ENCODE assay signal across 26 mouse cellular contexts in genomic region chr15:99902786-99903185, GRCm38 (mm10). TPM values are rescaled to one million over a fixed set of nuclear protein-coding genes. Genes with fewer than 3 reads are reported as not detected.
A peak's percentile ranks its signal among the peaks of the same experiment; 100 is the strongest.
DNase-seq lines count a peak whose midpoint lies in the region; ATAC-seq and TF ChIP-seq lines count a peak whose summit lies in the region.
"Had no signal": no experiment of that assay in that cellular context is flagged by ENCODE, and none has a peak within 500 bp of the region (broad histone marks: within the 10 kb centered on the region; RNA-seq: fewer than 3 reads in every experiment).

No protein-coding gene starts in this region.

- TF ChIP-seq CTCF in intestine, postnatal 0 days (IDR thresholded peaks at IDR 0.05; ENCODE audit: low read depth): no peak
- no peak for TF ChIP-seq CTCF in liver, postnatal 0 days (IDR thresholded peaks at IDR 0.05; ENCODE audit: low read depth)
- TF ChIP-seq CTCF in lung, postnatal 0 days (IDR thresholded peaks at IDR 0.05): no peak
- TF ChIP-seq CTCF in midbrain, postnatal 0 days (IDR thresholded peaks at IDR 0.05): no peak

- H3K9me3 ChIP-seq in intestine, postnatal 0 days (ENCODE audit: control insufficient read depth): no peaks in the 10 kb centered on the region
- H3K9me3 ChIP-seq in intestine, embryonic 16.5 days (ENCODE audit: control insufficient read depth, low read length): no peaks in the 10 kb centered on the region
- H3K9me3 ChIP-seq in kidney, embryonic 15.5 days (replicated peaks): no peaks in the 10 kb centered on the region
- no peaks in the 10 kb centered on the region for H3K9me3 ChIP-seq in liver, embryonic 11.5 days (ENCODE audit: control insufficient read depth, low read length)
- H3K9me3 ChIP-seq in liver, postnatal 0 days (ENCODE audit: low read length): no peaks in the 10 kb centered on the region
- H3K9me3 ChIP-seq in lung, postnatal 0 days (ENCODE audit: low read length): no peaks in the 10 kb centered on the region
- no peaks in the 10 kb centered on the region for H3K9me3 ChIP-seq in midbrain, postnatal 0 days (ENCODE audit: low read length)
- H3K9me3 ChIP-seq: forebrain, embryonic 10.5 days; intestine, embryonic 15.5 days; neural tube, embryonic 12.5 days had no signal

- WGBS in intestine, postnatal 0 days: 32% methylated on average over 5 of the region's 5 CpGs
- 60% methylated on average over 5 of the region's 5 CpGs for WGBS in intestine, embryonic 16.5 days
- 51% methylated on average over 5 of the region's 5 CpGs for WGBS in kidney, embryonic 15.5 days
- WGBS in liver, embryonic 11.5 days: 71% methylated on average over 5 of the region's 5 CpGs
- 64% methylated on average over 5 of the region's 5 CpGs for WGBS in liver, postnatal 0 days (ENCODE audit: insufficient replicate concordance)
- WGBS in lung, postnatal 0 days: 62% methylated on average over 5 of the region's 5 CpGs
- 87% methylated on average over 5 of the region's 5 CpGs for WGBS in midbrain, postnatal 0 days

- H3K27me3 ChIP-seq in intestine, postnatal 0 days (replicated peaks; ENCODE audit: control insufficient read depth, insufficient read depth, low read length): no peaks in the 10 kb centered on the region
- no peaks in the 10 kb centered on the region for H3K27me3 ChIP-seq in intestine, embryonic 16.5 days (replicated peaks; ENCODE audit: control insufficient read depth, insufficient read depth, low read length)
- no peaks in the 10 kb centered on the region for H3K27me3 ChIP-seq in kidney, embryonic 15.5 days
- H3K27me3 ChIP-seq in liver, embryonic 11.5 days (replicated peaks; ENCODE audit: control insufficient read depth, insufficient read depth, low read length): no peaks in the 10 kb centered on the region
- no peaks in the 10 kb centered on the region for H3K27me3 ChIP-seq in liver, postnatal 0 days (ENCODE audit: insufficient read depth, low read length)
- H3K27me3 ChIP-seq in lung, postnatal 0 days (replicated peaks; ENCODE audit: insufficient read depth, low read length): no peaks in the 10 kb centered on the region
- H3K27me3 ChIP-seq in midbrain, postnatal 0 days (ENCODE audit: insufficient read depth, low read length): no peaks in the 10 kb centered on the region
- H3K27me3 ChIP-seq: intestine, embryonic 15.5 days; neural tube, embryonic 12.5 days had no signal

- ATAC-seq in intestine, postnatal 0 days: no peak
- no peak for ATAC-seq in intestine, embryonic 16.5 days
- ATAC-seq in kidney, embryonic 15.5 days (replicated peaks; ENCODE audit: low FRiP score): peak; percentile 51; the same call in 1 of the 2 replicates
- ATAC-seq in liver, embryonic 11.5 days (replicated peaks; ENCODE audit: low FRiP score): no peak
- peak; percentile 43 for ATAC-seq in liver, postnatal 0 days
- ATAC-seq in lung, postnatal 0 days: no peak
- ATAC-seq in midbrain, postnatal 0 days (ENCODE audit: low FRiP score): no peak
- ATAC-seq: CD4-positive, CD25-positive, alpha-beta regulatory T cell, adult 4 months; forebrain, postnatal 0 days; hindbrain, embryonic 16.5 days; intestine, embryonic 15.5 days had no signal

- H3K27ac ChIP-seq in intestine, postnatal 0 days (ENCODE audit: low read depth, low read length): no peak overlapping the region
- H3K27ac ChIP-seq in intestine, embryonic 16.5 days (ENCODE audit: low read length): no peak overlapping the region
- peak overlapping the region; percentile 37; the same call in 1 of the 2 replicates for H3K27ac ChIP-seq in kidney, embryonic 15.5 days
- no peak overlapping the region for H3K27ac ChIP-seq in liver, embryonic 11.5 days (ENCODE audit: low read depth, low read length)
- peak overlapping the region; percentile 72 for H3K27ac ChIP-seq in liver, postnatal 0 days (ENCODE audit: low read depth)
- no peak overlapping the region for H3K27ac ChIP-seq in lung, postnatal 0 days (ENCODE audit: low read length)
- no peak overlapping the region for H3K27ac ChIP-seq in midbrain, postnatal 0 days (ENCODE audit: low read depth, low read length)
- H3K27ac ChIP-seq: forebrain, embryonic 10.5 days; heart, adult 2 months; hindbrain, embryonic 10.5 days; intestine, embryonic 15.5 days; neural tube, embryonic 12.5 days; stomach, postnatal 0 days had no signal

- no peak overlapping the region for H3K9ac ChIP-seq in intestine, postnatal 0 days (ENCODE audit: low read depth, low read length)
- no peak overlapping the region for H3K9ac ChIP-seq in intestine, embryonic 16.5 days (ENCODE audit: low read depth, low read length)
- H3K9ac ChIP-seq in kidney, embryonic 15.5 days: no peak overlapping the region
- H3K9ac ChIP-seq in liver, embryonic 11.5 days (ENCODE audit: low read depth, low read length): no peak overlapping the region
- H3K9ac ChIP-seq in liver, postnatal 0 days (replicated peaks): peak overlapping the region; percentile 44
- H3K9ac ChIP-seq in lung, postnatal 0 days (replicated peaks; ENCODE audit: low read depth): no peak overlapping the region
- H3K9ac ChIP-seq in midbrain, postnatal 0 days (replicated peaks; ENCODE audit: low read length, poor library complexity, severe bottlenecking): no peak overlapping the region
- H3K9ac ChIP-seq: forebrain, postnatal 0 days; intestine, embryonic 15.5 days; lung, embryonic 14.5 days; neural tube, embryonic 12.5 days had no signal

- no peak for DNase-seq in liver, embryonic 11.5 days (ENCODE audit: low spot score)
- DNase-seq in liver, postnatal 0 days: peak; percentile 36
- no peak for DNase-seq in lung, postnatal 0 days (ENCODE audit: low spot score)
- no peak for DNase-seq in gastrocnemius, adult 8-10 months (ENCODE audit: low spot score in 2 of 2)
- no peak for DNase-seq in midbrain, postnatal 0 days (ENCODE audit: low spot score)
- DNase-seq: cerebellum, adult 11 months; cerebellum, postnatal 14 days; forebrain, postnatal 0 days; gastrocnemius, postnatal 25 days; heart, adult 2 months; layer of hippocampus, postnatal 36 days; lung, embryonic 14.5 days; lung, postnatal 36 days; midbrain, embryonic 14.5 days; thymus, adult 2 months; thymus, postnatal 4 days had no signal

- no peak overlapping the region for H3K4me3 ChIP-seq in intestine, postnatal 0 days (ENCODE audit: low read depth, low read length)
- H3K4me3 ChIP-seq in intestine, embryonic 16.5 days (ENCODE audit: low read length): no peak overlapping the region
- no peak overlapping the region for H3K4me3 ChIP-seq in kidney, embryonic 15.5 days (replicated peaks)
- H3K4me3 ChIP-seq in liver, embryonic 11.5 days (ENCODE audit: low read depth, low read length): no peak overlapping the region
- H3K4me3 ChIP-seq in liver, postnatal 0 days (ENCODE audit: low read depth, low read length): peak overlapping the region; percentile 33
- no peak overlapping the region for H3K4me3 ChIP-seq in lung, postnatal 0 days (ENCODE audit: low read depth, low read length)
- no peak overlapping the region for H3K4me3 ChIP-seq in midbrain, postnatal 0 days (ENCODE audit: low read depth, low read length)
- H3K4me3 ChIP-seq: forebrain, embryonic 10.5 days; heart, adult 2 months; hindbrain, embryonic 10.5 days; intestine, embryonic 15.5 days; neural tube, embryonic 12.5 days had no signal

- H3K4me1 ChIP-seq in intestine, postnatal 0 days (replicated peaks; ENCODE audit: control insufficient read depth, insufficient read depth, low read length): no peaks in the 10 kb centered on the region
- peaks cover 4% of the 10 kb centered on the region; the same call in 1 of the 2 replicates for H3K4me1 ChIP-seq in intestine, embryonic 16.5 days (ENCODE audit: control insufficient read depth, insufficient read depth, low read length)
- peaks cover 8% of the 10 kb centered on the region; the same call in 1 of the 2 replicates for H3K4me1 ChIP-seq in kidney, embryonic 15.5 days
- H3K4me1 ChIP-seq in liver, embryonic 11.5 days (replicated peaks; ENCODE audit: control insufficient read depth, insufficient read depth, low read length): no peaks in the 10 kb centered on the region
- no peaks in the 10 kb centered on the region for H3K4me1 ChIP-seq in liver, postnatal 0 days (ENCODE audit: insufficient read depth)
- H3K4me1 ChIP-seq in lung, postnatal 0 days (ENCODE audit: insufficient read depth, low read depth, low read length): no peaks in the 10 kb centered on the region
- H3K4me1 ChIP-seq in midbrain, postnatal 0 days (ENCODE audit: insufficient read depth, low read length): no peaks in the 10 kb centered on the region
- H3K4me1 ChIP-seq: forebrain, embryonic 10.5 days; hindbrain, embryonic 10.5 days; neural tube, embryonic 12.5 days had no signal

- no peaks in the 10 kb centered on the region for H3K36me3 ChIP-seq in intestine, postnatal 0 days (ENCODE audit: control insufficient read depth, insufficient read depth)
- H3K36me3 ChIP-seq in intestine, embryonic 16.5 days (ENCODE audit: control insufficient read depth, insufficient read depth, low read length): no peaks in the 10 kb centered on the region
- no peaks in the 10 kb centered on the region for H3K36me3 ChIP-seq in kidney, embryonic 15.5 days
- no peaks in the 10 kb centered on the region for H3K36me3 ChIP-seq in liver, embryonic 11.5 days (ENCODE audit: control insufficient read depth, insufficient read depth, low read length)
- no peaks in the 10 kb centered on the region for H3K36me3 ChIP-seq in liver, postnatal 0 days (replicated peaks; ENCODE audit: insufficient read depth, low read length)
- H3K36me3 ChIP-seq in lung, postnatal 0 days (ENCODE audit: insufficient read depth, low read length): no peaks in the 10 kb centered on the region
- no peaks in the 10 kb centered on the region for H3K36me3 ChIP-seq in midbrain, postnatal 0 days (ENCODE audit: insufficient read depth, low read length)
- H3K36me3 ChIP-seq: forebrain, embryonic 10.5 days; hindbrain, embryonic 10.5 days; intestine, embryonic 15.5 days; neural tube, embryonic 12.5 days had no signal

- peak overlapping the region; percentile 21; the same call in 1 of the 2 replicates for H3K4me2 ChIP-seq in intestine, postnatal 0 days (replicated peaks; ENCODE audit: low read depth)
- no peak overlapping the region for H3K4me2 ChIP-seq in intestine, embryonic 16.5 days (ENCODE audit: low read depth, low read length)
- no peak overlapping the region for H3K4me2 ChIP-seq in kidney, embryonic 15.5 days
- H3K4me2 ChIP-seq in liver, embryonic 11.5 days: peak overlapping the region; percentile 23; the same call in 1 of the 2 replicates
- H3K4me2 ChIP-seq in liver, postnatal 0 days (ENCODE audit: low read depth, low read length): peak overlapping the region; percentile 61
- H3K4me2 ChIP-seq in lung, postnatal 0 days (replicated peaks; ENCODE audit: low read depth, low read length): no peak overlapping the region
- H3K4me2 ChIP-seq in midbrain, postnatal 0 days (ENCODE audit: low read depth, low read length, poor library complexity, severe bottlenecking): no peak overlapping the region
- H3K4me2 ChIP-seq: intestine, embryonic 15.5 days; lung, embryonic 14.5 days; neural tube, embryonic 12.5 days had no signal

- TF ChIP-seq EP300 in liver, postnatal 0 days (IDR thresholded peaks at IDR 0.05; ENCODE audit: low read depth): no peak
- TF ChIP-seq EP300 in lung, postnatal 0 days (IDR thresholded peaks at IDR 0.05): no peak

RNA-seq across cellular contexts. Expression of gene Lima1, which starts 27.5 kb away (rescaled TPM):
- 64.3 and 78.9 TPM in 2 replicates for polyA plus RNA-seq in intestine, postnatal 0 days (2015; fragmentation: Nextera tagmentation; extraction: Ambion mirVana)
- polyA plus RNA-seq in intestine, embryonic 16.5 days (2015; fragmentation: Nextera tagmentation; extraction: Ambion mirVana): 105 and 112 TPM in 2 replicates
- 51.5 and 55.2 TPM in 2 replicates for polyA plus RNA-seq in kidney, embryonic 15.5 days (2015; fragmentation: Nextera tagmentation; extraction: Ambion mirVana)
- 19.0 and 19.3 TPM in 2 replicates for polyA plus RNA-seq in liver, embryonic 11.5 days (2014; fragmentation: Nextera tagmentation; extraction: Ambion mirVana)
- 14.8 and 15.0 TPM in 2 replicates for polyA plus RNA-seq in liver, postnatal 0 days (2015; fragmentation: Nextera tagmentation; extraction: Ambion mirVana)
- polyA plus RNA-seq in lung, postnatal 0 days (2015; fragmentation: Nextera tagmentation; extraction: Ambion mirVana): 28.6 and 38.5 TPM in 2 replicates
- 1 to 10 TPM; 5.8 to 9.4 (median 6.5) TPM for total RNA-seq in gastrocnemius, adult 8-10 months (2022)
- total RNA-seq in midbrain, postnatal 0 days (2014; rRNA removed): 6.4 and 8.7 TPM in 2 replicates
- 6.7 and 7.8 TPM in 2 replicates for polyA plus RNA-seq in midbrain, postnatal 0 days (2015; fragmentation: Nextera tagmentation; extraction: Ambion mirVana)

Comparison
In these comparisons a context has a peak if more than half of its experiments do, and no peak if none do; other contexts are left out.
1. ATAC-seq: peak in kidney, embryonic 15.5 days (single experiment) and liver, postnatal 0 days (single experiment); none in intestine, postnatal 0 days (single experiment), intestine, embryonic 16.5 days (single experiment), liver, embryonic 11.5 days (single experiment), lung, postnatal 0 days (single experiment) and midbrain, postnatal 0 days (single experiment).
2. H3K27ac ChIP-seq: peak in kidney, embryonic 15.5 days (single experiment) and liver, postnatal 0 days (single experiment); none in intestine, postnatal 0 days (single experiment), intestine, embryonic 16.5 days (single experiment), liver, embryonic 11.5 days (single experiment), lung, postnatal 0 days (single experiment) and midbrain, postnatal 0 days (single experiment).
3. H3K4me2 ChIP-seq: peak in intestine, postnatal 0 days (single experiment), liver, embryonic 11.5 days (single experiment) and liver, postnatal 0 days (single experiment); none in intestine, embryonic 16.5 days (single experiment), kidney, embryonic 15.5 days (single experiment), lung, postnatal 0 days (single experiment) and midbrain, postnatal 0 days (single experiment).